Mouse (Mus musculus) intestine, embryonic 15.5 days (tissue): Measurements from ENCODE around the gene Acox1. TPM values are rescaled to one million over a fixed set of nuclear protein-coding genes. Genes with fewer than 3 reads are reported as not detected.

ENCODE experiments used
- ATAC-seq: fragments of 200-750 bp; cut with Nextera tagmentation; 2 replicates; pipeline ENCODE4 v1.8.0; 2017; ENCODE audit warnings: moderate TSS enrichment, moderate library complexity
- H3K27ac ChIP-seq: fragments of 300-500 bp; sonication (generic); 2 replicates; pipeline ENCODE4 v1.5.1; 2015; ENCODE audit warnings: mild to moderate bottlenecking, inconsistent platforms
- H3K27me3 ChIP-seq: fragments of 300-500 bp; sonication (generic); replicated peaks from 2 replicates; pipeline ENCODE4 v1.6.1; 2015; ENCODE audit warnings: inconsistent platforms
- H3K36me3 ChIP-seq: fragments of 300-500 bp; sonication (generic); 2 replicates; pipeline ENCODE4 v1.6.1; 2015; ENCODE audit warnings: inconsistent platforms
- H3K4me1 ChIP-seq: fragments of 300-500 bp; sonication (generic); replicated peaks from 2 replicates; pipeline ENCODE4 v1.6.1; 2015; ENCODE audit warnings: inconsistent platforms
- H3K4me2 ChIP-seq: fragments of 300-500 bp; sonication (generic); replicated peaks from 2 replicates; pipeline ENCODE4 v1.6.1; 2015; ENCODE audit warnings: mild to moderate bottlenecking, inconsistent platforms
- H3K4me3 ChIP-seq: fragments of 300-500 bp; sonication (generic); replicated peaks from 2 replicates; pipeline ENCODE4 v1.5.1; 2015; ENCODE audit warnings: inconsistent platforms
- H3K9ac ChIP-seq: fragments of 300-500 bp; sonication (generic); 2 replicates; pipeline ENCODE4 v1.6.1; 2015; ENCODE audit warnings: inconsistent platforms
- H3K9me3 ChIP-seq: fragments of 300-500 bp; sonication (generic); 2 replicates; pipeline ENCODE4 v1.6.1; 2016; ENCODE audit warnings: inconsistent platforms
- WGBS: fragments of 180-500 bp; shearing (Covaris S2); methylation state at CpG from one replicate; pipeline ENCODE4 v1.1.7; 2015; 5-methylcytosine and 5-hydroxymethylcytosine counted together
- polyA plus RNA-seq: library from polyadenylated mRNA; unstranded; fragments of >200 nt; fragmentation: Nextera tagmentation; extraction: Ambion mirVana; gene quantifications from 2 replicates; pipeline ENCODE4 v1.2.1, GENCODE M21; 2015

Acox1 gene
- polyA plus RNA-seq, 1 experiment from 2014 or later = 56.9 TPM

- no peaks in the 10 kb centered on the region for H3K9me3 ChIP-seq
- no peak for ATAC-seq
- H3K4me3 ChIP-seq = no peak overlapping the region
- no peaks in the 10 kb centered on the region for H3K27me3 ChIP-seq
- 0 out of 2 replicates have a peak, but pooled peaks cover 5% of the 10 kb centered on the region for H3K4me1 ChIP-seq
- H3K36me3 ChIP-seq = peaks cover 12% of the 10 kb centered on the region
- H3K4me2 ChIP-seq = no peak overlapping the region
- WGBS = 84% methylated on average over 3 of the region's 3 CpGs
- H3K27ac ChIP-seq = no peak overlapping the region
- H3K9ac ChIP-seq = no peak overlapping the region
Observed at GRCm38 (mm10) chr11:116208660-116209059, 9.8 kb upstream of the Acox1 start.

GRCm38 (mm10) chr11:116206678-116207077, 7.8 kb upstream of the Acox1 start:
- Histone ChIP-seq H3K36me3 (peaks cover 12% of the 10 kb centered on the region), H3K9me3 (no peaks in the 10 kb centered on the region), H3K4me2 (no peak overlapping the region), H3K27ac (no peak overlapping the region), H3K4me1 (0 out of 2 replicates have a peak, but pooled peaks cover 5% of the 10 kb centered on the region), H3K9ac (no peak overlapping the region), H3K27me3 (no peaks in the 10 kb centered on the region), H3K4me3 (no peak overlapping the region)
- no peak for ATAC-seq
- 70% methylated on average over 4 of the region's 4 CpGs for WGBS

- H3K9me3 ChIP-seq = no peaks in the 10 kb centered on the region
- H3K36me3 ChIP-seq = peaks cover 12% of the 10 kb centered on the region
- no peak overlapping the region for H3K4me3 ChIP-seq
- ATAC-seq = no peak
- 88% methylated on average over 3 of the region's 3 CpGs for WGBS
- H3K4me1 ChIP-seq = no peaks in the 10 kb centered on the region; the same call in 1 of the 2 replicates
- H3K4me2 ChIP-seq = no peak overlapping the region
- no peak overlapping the region for H3K9ac ChIP-seq
- no peak overlapping the region for H3K27ac ChIP-seq
- no peaks in the 10 kb centered on the region for H3K27me3 ChIP-seq
Observed at GRCm38 (mm10) chr11:116203150-116203549, 4.3 kb upstream of the Acox1 start.

GRCm38 (mm10) chr11:116201151-116201550, 2.3 kb upstream of the Acox1 start:
- ATAC-seq = no peak
- WGBS = 88% methylated on average over 2 of the region's 2 CpGs
- no peak overlapping the region for H3K9ac ChIP-seq
- H3K4me1 ChIP-seq = peaks cover 5% of the 10 kb centered on the region
- H3K4me2 ChIP-seq = no peak overlapping the region
- no peak overlapping the region for H3K4me3 ChIP-seq
- H3K36me3 ChIP-seq = peaks cover 4% of the 10 kb centered on the region
- no peak overlapping the region for H3K27ac ChIP-seq
- no peaks in the 10 kb centered on the region for H3K9me3 ChIP-seq
- H3K27me3 ChIP-seq = no peaks in the 10 kb centered on the region

GRCm38 (mm10) chr11:116198132-116198531, 713 bp downstream of the Acox1 start:
- Histone ChIP-seq H3K36me3 (no peaks in the 10 kb centered on the region), H3K27ac (peak overlapping the region; percentile 91), H3K4me1 (peaks cover 12% of the 10 kb centered on the region), H3K27me3 (no peaks in the 10 kb centered on the region), H3K4me3 (peak overlapping the region; percentile 55), H3K4me2 (peak overlapping the region; percentile 58), H3K9me3 (no peaks in the 10 kb centered on the region), H3K9ac (peak overlapping the region; percentile 72)
- WGBS = 20% methylated on average over 13 of the region's 13 CpGs
- ATAC-seq = no peak

GRCm38 (mm10) chr11:116197584-116197906, 1.3 kb downstream of the Acox1 start:
- Histone ChIP-seq H3K4me3 (peak overlapping the region; percentile 55), H3K27ac (no peak overlapping the region), H3K36me3 (no peaks in the 10 kb centered on the region), H3K4me1 (peaks cover 12% of the 10 kb centered on the region), H3K9ac (0 out of 2 replicates have a peak overlapping the region, but pooled peaks have one; percentile 72), H3K27me3 (no peaks in the 10 kb centered on the region), H3K9me3 (no peaks in the 10 kb centered on the region), H3K4me2 (peak overlapping the region; percentile 58)
- 80% methylated on average over 6 of the region's 6 CpGs for WGBS
- ATAC-seq = no peak

GRCm38 (mm10) chr11:116196866-116197583, 1.8 kb downstream of the Acox1 start:
- H3K9me3 ChIP-seq = no peaks in the 10 kb centered on the region
- 0 out of 2 replicates have a peak overlapping the region, but pooled peaks have one; percentile 72 for H3K9ac ChIP-seq
- no peak overlapping the region for H3K27ac ChIP-seq
- no peaks in the 10 kb centered on the region for H3K27me3 ChIP-seq
- no peaks in the 10 kb centered on the region for H3K36me3 ChIP-seq
- WGBS = 94% methylated on average over 18 of the region's 18 CpGs
- peaks cover 12% of the 10 kb centered on the region for H3K4me1 ChIP-seq
- no peak for ATAC-seq
- H3K4me2 ChIP-seq = peak overlapping the region; percentile 58
- H3K4me3 ChIP-seq = peak overlapping the region; percentile 55

GRCm38 (mm10) chr11:116196336-116196735, 2.5 kb downstream of the Acox1 start:
- no peak for ATAC-seq
- WGBS = 84% methylated on average over 3 of the region's 3 CpGs

GRCm38 (mm10) chr11:116195252-116195651, 3.6 kb downstream of the Acox1 start:
- peak; percentile 18; the same call in 1 of the 2 replicates for ATAC-seq
- Histone ChIP-seq H3K36me3 (no peaks in the 10 kb centered on the region), H3K27me3 (no peaks in the 10 kb centered on the region), H3K9ac (no peak overlapping the region), H3K27ac (peak overlapping the region; percentile 77), H3K4me3 (no peak overlapping the region), H3K9me3 (no peaks in the 10 kb centered on the region), H3K4me1 (peaks cover 12% of the 10 kb centered on the region), H3K4me2 (peak overlapping the region; percentile 22)
- 54% methylated on average over 5 of the region's 5 CpGs for WGBS

More at GRCm38 (mm10) chr11:116196336-116196735, 2.5 kb downstream of the Acox1 start:
- no peaks in the 10 kb centered on the region for H3K9me3 ChIP-seq
- H3K27ac ChIP-seq = no peak overlapping the region
- H3K27me3 ChIP-seq = no peaks in the 10 kb centered on the region
- peaks cover 12% of the 10 kb centered on the region for H3K4me1 ChIP-seq
- no peaks in the 10 kb centered on the region for H3K36me3 ChIP-seq
- no peak overlapping the region for H3K4me3 ChIP-seq
- H3K9ac ChIP-seq = no peak overlapping the region
- H3K4me2 ChIP-seq = no peak overlapping the region

- Histone ChIP-seq H3K9ac (no peak overlapping the region), H3K36me3 (no peaks in the 10 kb centered on the region), H3K27ac (no peak overlapping the region), H3K9me3 (no peaks in the 10 kb centered on the region), H3K27me3 (no peaks in the 10 kb centered on the region), H3K4me2 (peak overlapping the region; percentile 22), H3K4me3 (no peak overlapping the region), H3K4me1 (peaks cover 12% of the 10 kb centered on the region)
- WGBS = 92% methylated on average over 8 of the region's 8 CpGs
- no peak for ATAC-seq
Observed at GRCm38 (mm10) chr11:116194619-116195018, 4.2 kb downstream of the Acox1 start.

GRCm38 (mm10) chr11:116187226-116187930, 11.5 kb downstream of the Acox1 start:
- 51% methylated on average over 11 of the region's 11 CpGs for WGBS
- H3K9ac ChIP-seq = no peak overlapping the region
- peaks cover 15% of the 10 kb centered on the region for H3K36me3 ChIP-seq
- no peak overlapping the region for H3K4me2 ChIP-seq
- no peak overlapping the region for H3K27ac ChIP-seq
- ATAC-seq = no peak
- H3K4me1 ChIP-seq = no peaks in the 10 kb centered on the region
- H3K27me3 ChIP-seq = no peaks in the 10 kb centered on the region
- H3K9me3 ChIP-seq = no peaks in the 10 kb centered on the region
- no peak overlapping the region for H3K4me3 ChIP-seq

- Histone ChIP-seq H3K9me3 (no peaks in the 10 kb centered on the region), H3K4me2 (no peak overlapping the region), H3K4me1 (no peaks in the 10 kb centered on the region), H3K36me3 (peaks cover 19% of the 10 kb centered on the region), H3K4me3 (no peak overlapping the region), H3K27me3 (no peaks in the 10 kb centered on the region), H3K27ac (no peak overlapping the region), H3K9ac (no peak overlapping the region)
- WGBS = 93% methylated on average over 11 of the region's 11 CpGs
- no peak for ATAC-seq
Observed at GRCm38 (mm10) chr11:116186360-116186759, 12.5 kb downstream of the Acox1 start.
